Mouse (Mus musculus) heart, postnatal 4 days (tissue): ENCODE data around the gene Fbxl5. TPM values are rescaled to one million over a fixed set of nuclear protein-coding genes. Genes with fewer than 3 reads are reported as not detected.

Experiments used
- DNase-seq: peaks from one replicate; pipeline ENCODE4 v3.0.0; 2021
- total RNA-seq, 2 experiments: library from RNA; stranded (reverse); gene quantifications; 2 replicates each; pipeline ENCODE4 v1.2.3; 2021

Gene Fbxl5
- 10 to 100 TPM; 35.7 to 37.8 TPM for total RNA-seq

DNA sequence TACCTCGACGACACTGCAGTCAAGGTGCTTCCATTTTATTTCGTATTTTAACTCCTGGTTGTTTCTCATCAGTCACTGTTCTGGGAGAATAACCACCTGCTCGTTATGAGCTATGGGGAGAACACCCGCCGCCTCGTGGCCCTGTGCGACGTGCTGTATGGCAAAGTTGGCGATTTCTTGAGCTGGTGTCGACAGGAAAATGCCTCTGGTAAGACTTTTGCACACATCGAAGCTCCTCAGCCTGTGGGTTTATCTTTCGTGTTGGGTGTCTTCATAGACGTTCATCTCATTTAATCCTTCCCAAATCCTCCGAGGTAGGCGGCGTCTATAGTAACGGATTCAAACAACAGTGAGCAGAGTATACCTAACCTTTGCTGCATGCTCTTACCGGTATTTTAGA, at the start of gene Fbxl5:
Fbxl5 (minus strand) TSS at position 101 of the 400 bp plus-strand sequence.
- DNase-seq, result no peak

DNA sequence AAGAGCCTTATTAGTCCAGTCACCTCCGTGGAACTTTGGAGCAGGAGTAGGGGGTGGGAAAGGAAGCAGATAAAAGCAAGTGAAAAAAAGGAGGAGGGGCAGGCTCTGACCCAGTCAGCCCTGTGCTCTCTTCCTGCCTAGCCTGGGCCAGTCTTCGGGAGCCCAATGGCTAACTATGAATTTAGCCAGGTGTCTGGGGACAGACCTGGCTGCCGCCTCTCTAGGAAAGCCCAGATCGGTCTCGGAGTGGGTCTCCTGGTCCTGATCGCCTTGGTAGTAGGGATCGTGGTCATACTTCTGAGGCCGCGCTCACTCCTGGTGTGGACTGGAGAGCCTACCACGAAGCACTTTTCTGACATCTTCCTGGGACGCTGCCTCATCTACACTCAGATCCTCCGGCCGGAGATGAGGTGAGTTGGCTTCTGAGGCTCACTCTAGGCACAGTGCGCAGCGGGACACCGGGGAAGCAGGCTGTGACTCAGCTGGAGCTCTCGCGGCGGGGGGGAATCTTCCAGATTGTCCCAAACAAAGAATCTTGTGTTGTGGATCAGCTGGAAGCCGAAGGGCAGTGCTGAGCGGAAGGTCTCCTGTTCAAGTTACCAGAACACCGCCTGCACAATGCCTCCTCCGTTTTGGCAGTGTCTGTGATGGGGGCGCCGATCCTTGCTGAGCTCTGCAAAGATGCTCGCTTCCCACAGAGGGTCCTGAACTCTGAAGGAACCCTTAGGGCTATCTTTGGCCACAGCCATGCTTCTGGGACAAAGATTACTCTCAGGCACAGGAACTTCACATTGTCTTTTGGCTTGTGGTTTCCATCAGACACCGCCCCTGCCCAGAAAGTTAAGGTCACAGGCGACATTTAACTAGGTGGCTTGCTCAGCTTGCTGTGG, 47.5 kb upstream of the Fbxl5 start:
- DNase-seq, result peak; percentile 44

DNA sequence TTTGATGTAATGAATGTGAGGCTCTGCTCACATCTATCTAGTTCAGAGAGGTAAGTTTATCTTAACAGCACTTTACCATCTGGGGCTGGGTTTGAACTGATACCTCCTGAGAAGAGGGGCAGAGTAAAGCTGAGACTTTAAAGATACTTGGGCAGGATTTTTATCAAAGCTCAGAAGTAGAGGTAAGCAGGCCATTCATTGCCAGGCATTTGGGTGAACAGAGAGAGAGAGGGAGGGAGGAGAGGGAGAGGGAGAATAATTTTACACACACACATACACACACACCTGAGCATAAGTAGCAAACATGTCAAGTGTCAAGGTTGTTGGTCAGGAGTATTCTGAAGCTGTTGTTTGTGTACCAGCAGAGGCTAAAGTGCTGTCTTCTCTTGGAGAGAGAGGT, 46.8 kb upstream of the Fbxl5 start, which contains the start of gene Cd38:
Cd38 (plus strand) TSS at position 301 of the 400 bp plus-strand sequence.
- no peak for DNase-seq

DNA sequence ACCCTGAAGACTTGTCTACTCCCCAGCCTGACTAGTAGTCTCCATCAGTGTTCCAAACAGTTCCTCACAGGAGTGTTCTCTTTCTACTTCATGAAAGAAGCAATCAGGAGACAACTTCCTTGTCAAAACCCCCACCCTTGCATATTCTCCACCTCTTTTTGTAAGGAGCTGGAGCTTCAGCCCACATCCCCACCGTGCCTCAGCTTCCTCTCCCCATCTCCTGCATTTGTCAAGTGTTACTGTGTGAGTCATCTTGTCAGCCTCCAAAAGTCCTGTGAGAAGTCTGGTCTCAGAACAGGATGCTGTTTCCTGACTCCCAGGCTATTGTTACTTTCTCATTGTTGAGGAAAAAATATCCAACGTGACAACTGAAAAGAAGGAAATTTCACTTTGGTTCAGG, 43.9 kb upstream of the Fbxl5 start:
- DNase-seq, result no peak

DNA sequence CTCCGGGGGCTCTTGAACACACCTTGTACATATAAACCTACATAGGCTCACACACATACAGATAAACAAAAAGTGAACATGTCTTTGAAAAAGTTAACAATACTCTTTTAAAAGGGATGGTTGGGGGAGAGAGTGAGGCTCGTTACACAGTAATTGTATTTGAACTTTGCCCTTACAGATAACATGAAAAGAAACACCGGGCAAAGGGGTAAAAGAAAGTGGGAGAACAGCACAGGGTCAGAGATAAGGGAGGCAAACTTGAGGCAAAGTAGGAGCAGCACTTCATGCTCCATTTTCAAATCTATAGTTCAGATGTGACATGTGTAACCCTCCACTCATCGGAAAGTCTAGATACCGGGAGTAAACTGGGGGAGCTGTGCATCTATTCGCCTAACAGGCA, 42.2 kb upstream of the Fbxl5 start:
- DNase-seq, result no peak

DNA sequence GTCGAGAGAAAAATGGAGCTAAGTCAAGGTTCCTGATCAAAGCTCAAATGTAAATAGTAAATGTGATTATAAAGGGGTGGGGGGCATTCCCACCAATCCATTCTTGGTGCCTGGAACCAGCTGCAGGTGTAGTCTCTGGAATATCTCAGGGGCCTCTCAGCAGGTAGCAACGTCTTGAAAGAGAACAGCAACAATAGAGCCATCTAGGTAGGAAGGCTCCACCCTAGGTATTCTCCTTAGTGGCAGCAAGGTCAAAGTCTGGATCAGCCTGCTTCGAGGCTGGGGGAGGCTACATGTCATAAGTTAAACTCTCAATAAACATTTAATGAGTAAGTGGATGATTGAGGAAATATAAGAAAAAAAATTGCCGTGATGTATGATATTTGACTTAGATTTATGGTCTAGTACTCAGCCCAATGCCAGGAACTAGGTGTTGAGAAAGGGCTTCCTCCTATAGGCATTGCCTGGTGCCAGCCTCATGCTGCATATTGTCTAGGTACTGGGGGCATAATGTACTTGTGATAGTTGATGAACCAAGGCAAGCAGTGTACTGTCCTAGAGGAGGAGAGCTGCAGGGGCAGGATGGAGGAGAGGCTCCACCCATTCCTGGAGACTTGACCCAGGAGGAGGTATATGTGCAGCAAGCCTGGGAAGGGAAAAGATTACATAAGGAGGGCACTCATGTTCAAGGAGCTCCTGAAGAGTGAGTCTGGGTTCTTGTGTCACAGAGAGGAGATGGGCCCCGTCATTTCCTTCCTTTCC, 39.4 kb upstream of the Fbxl5 start:
- no peak for DNase-seq

DNA sequence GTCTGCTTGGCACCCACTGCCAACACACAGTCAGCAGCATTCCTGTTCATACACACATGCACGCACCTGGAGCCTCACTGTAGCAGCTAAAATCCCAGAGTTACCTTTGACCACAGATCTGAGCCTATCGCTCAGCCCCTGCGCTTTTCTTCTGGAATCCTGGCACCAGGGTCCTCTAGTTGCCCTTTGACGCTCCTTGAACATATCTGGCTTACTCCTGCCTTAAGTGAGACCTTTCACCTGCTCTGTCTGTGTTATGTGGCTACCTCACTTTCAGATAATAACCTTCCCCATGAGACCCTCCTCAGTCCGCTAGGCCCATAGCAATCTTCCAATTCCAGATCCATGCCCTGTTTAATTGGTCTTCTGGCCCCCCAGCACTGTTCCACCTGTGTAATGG, 38.7 kb upstream of the Fbxl5 start:
- no peak for DNase-seq

DNA sequence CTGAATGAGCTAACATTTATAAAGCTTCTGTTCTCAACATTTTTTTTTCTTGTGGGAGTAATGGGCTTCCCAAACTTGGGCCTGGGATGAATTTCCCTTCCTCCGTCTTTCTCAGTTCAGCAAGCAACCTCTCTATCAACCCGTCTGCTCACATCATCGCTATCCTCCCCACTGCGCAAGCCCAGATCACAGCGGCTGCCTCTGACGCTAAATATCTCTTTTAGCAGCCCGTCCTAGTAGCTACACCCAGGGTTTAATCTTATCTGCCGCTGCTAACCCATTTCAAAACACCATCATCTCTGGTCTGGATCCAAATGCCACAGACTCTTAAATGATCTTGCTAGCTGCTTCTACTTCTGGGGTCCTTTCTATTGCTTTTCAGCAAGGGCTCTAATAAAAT, 38.2 kb upstream of the Fbxl5 start:
- no peak for DNase-seq

DNA sequence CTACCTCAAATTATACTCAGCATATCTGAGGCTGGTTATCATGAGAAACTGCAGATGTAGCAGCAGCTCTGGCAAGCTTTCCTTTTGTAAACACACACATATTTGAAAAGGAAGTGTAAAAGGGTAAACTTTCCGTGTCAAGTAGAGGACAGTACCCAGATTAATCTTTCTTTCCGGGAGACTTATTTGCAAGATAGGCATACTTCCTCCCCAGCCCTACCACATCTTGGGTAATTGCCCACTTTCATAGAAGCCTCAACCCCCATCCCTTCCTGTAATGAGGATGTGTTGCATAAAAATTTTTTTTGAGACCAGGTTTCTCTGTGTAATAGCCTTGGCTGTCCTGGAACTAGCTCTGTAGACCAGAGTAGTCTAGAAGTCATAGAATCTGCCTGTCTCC, 34.3 kb upstream of the Fbxl5 start:
- DNase-seq, result no peak

DNA sequence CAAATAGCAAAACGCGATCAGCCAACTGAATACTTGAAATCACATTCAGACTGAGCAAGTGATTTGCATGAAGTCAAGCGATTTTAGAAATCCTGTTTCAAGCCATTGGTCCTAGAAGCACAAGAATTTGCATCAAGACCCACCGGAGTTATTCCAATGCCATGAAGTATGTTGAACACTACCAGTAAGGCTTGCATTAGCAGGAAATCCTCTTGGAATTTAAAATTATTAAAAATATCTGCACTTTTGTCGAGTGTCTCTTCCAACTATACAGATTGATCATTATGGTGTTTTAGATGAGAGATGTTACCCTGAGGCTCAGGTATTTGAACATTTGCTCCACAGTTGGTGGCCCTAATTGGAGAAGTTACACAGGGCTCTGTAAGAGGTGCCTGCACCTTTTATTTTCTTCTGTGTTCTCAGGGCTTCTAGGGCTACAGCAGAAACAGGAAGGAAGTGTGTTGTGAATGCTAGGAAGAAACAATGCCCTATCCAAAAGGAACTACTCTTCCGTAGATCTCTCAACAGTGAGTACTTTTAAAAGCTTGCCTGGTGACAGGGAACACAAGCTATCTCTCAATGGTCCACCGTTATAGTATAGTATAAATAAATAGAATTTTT, 32.5 kb upstream of the Fbxl5 start:
- no peak for DNase-seq

DNA sequence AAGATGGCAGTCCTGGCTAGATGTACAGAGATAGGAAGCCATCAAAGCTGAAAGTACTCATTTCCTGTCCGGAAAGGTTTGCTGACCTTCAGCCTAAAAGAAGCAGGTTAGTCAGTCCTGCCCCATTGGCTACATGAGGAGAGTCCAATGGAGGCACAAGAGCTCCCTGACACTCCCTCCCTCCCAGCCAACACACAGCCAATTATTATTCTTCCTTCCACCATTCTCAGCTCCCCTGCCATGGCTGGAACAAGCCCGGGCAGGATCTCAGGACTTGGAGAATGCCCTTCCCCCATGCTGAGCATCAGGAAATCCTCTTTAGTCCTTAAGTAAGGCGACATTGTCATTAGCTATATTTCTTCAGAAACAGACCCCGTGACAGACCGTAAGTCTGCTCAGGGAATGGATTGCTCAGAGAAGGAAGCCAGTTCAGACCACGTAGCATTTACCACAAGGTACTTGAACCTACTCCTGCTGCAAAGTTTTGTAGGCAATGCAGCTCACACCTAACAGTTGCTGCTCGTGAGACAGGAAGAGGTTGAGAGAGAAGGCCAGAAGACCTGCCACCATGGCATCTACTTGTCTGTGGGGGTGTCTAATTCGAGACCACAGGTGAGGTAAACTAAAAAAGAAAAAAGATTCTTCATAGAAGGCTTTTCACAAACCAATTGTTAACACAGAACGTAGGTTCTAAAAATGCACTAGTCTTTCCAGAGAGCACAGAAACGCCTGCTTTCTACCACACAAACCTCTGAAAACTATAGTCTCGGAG, 31.8 kb upstream of the Fbxl5 start:
- no peak for DNase-seq

DNA sequence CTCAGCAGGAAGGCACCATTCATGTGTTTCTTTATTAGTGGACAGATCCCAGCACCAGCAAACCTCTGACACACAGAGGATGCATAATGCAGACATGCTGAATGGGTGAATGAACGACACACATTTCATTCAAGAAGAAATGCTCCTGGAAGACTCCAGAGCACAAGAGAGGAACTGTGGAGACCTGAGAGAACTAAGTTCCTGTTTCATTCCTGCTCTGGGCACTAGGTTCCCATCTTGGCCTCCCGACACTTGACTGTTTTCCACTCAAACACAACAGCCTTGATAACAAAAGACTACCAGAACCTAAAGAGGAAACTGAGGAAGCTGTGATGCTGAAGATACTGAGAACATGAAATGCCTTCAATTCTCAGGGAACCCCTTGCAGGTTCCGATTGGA, 26.8 kb upstream of the Fbxl5 start:
- DNase-seq, result no peak

DNA sequence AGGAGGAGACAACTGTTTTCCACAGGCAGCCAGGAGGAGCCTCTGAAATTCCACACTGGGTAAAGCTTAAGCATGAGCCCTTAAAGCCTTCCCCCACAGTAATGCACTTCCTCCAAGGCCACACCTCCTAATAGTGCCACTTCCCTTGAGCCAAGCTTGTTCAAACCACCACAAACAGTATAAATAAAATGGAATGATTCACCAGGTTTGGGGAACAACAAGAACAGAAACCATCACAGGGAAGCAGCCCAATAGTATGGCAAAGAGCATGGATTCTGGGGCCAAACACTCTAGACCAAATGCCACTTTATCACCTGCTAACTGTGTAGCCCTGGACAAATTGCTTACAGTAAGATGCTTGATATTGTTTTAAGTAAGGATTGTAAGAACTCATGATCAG, 26.1 kb upstream of the Fbxl5 start:
- no peak for DNase-seq

DNA sequence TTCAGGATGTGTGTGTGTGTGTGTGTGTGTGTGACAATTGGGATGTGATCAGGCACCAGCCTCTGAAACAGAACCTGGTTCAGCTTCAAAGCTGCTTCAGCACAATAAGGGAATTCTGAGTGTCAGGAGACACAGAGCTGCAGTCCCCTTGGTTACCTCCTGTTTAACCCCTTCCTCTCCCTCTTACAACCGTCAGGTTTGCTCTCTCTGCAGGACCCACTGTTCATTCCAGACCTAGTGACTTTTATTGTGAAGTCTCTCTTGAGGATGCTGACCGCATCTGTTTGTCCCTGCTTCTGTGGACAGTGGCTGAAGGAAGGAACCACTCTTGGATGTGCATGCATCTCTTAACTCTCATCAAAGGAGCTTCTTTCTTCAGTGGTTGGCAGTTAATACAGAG, 24.8 kb upstream of the Fbxl5 start:
- no peak for DNase-seq

DNA sequence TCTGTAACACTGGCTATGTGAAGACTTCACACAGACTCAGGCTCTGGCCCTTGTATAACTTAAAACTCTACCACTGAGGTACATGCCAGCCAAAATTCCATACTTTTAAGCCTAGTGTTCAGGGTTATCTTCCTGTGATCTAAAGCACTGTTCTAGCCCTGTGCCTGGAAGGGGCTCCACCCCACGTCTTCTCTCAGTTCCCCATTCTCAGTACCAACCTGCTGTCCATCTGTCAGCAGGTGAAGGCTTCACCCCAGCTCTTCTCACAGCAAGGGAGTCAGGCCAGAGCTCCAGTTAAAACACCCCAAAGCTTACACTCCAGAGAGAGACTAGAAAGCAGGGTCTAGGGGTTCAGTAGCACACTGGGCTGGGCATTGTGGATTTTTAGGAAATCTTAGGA, 24.2 kb upstream of the Fbxl5 start:
- DNase-seq, result no peak

DNA sequence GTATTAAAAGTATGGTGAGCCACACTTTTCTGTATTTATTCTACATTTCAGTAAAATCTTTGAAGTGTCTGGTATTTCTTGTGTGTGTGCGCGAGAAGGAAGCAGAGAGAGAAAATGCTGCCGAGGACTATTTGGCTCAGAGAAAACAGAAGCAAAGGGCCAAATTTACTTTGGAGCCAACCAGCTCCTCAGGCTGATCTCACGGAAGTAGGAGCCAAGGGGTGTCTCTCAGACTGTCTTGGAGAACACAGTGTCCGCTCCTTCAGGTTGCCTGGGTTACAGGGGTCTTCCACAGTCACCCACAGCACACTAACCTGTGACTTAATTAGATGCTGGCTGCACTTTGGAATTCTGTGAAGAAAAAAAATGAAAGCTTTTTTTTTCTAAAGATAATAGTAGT, 23.6 kb upstream of the Fbxl5 start:
- no peak for DNase-seq

DNA sequence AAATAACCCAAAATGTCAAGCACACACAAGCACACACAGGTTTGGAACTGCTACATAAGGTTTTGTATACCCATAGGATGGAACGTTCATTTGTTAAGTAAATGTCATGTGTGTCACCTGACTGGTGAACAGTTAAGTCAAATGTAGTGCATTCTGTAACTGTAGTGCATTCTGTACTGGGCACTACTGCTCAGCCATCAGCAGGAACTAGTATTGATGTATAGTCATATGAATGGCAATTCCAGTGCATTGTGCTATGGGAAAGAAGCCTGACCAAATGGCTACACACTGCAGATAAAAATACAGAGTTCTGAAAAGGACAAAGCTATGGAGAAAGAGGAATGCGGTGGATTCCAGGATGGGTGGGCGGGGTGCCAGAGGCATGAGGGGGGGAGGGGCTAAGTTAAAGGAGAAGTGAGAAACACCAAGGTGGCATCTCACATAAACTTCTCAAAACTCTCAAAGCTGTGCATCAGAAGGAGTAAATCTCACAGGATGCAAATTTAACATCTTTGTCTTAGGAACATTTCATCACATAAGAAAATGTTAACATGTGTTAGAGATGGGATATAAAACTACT, 21.2 kb upstream of the Fbxl5 start:
- DNase-seq, result no peak

DNA sequence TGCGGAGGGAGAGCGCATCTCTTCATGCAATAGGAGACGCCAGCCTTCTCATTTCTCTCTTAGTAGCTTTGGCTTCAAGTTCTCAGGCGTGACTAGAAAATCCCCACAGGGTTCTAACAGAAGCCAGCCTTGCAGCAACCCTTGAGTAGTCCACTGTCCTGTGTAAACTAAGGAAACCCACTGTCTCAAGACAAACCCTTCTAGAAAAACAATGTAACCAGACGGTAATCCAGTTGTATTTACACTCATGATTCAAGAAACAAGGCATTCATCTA, 20.5 kb upstream of the Fbxl5 start:
- DNase-seq, result no peak

DNA sequence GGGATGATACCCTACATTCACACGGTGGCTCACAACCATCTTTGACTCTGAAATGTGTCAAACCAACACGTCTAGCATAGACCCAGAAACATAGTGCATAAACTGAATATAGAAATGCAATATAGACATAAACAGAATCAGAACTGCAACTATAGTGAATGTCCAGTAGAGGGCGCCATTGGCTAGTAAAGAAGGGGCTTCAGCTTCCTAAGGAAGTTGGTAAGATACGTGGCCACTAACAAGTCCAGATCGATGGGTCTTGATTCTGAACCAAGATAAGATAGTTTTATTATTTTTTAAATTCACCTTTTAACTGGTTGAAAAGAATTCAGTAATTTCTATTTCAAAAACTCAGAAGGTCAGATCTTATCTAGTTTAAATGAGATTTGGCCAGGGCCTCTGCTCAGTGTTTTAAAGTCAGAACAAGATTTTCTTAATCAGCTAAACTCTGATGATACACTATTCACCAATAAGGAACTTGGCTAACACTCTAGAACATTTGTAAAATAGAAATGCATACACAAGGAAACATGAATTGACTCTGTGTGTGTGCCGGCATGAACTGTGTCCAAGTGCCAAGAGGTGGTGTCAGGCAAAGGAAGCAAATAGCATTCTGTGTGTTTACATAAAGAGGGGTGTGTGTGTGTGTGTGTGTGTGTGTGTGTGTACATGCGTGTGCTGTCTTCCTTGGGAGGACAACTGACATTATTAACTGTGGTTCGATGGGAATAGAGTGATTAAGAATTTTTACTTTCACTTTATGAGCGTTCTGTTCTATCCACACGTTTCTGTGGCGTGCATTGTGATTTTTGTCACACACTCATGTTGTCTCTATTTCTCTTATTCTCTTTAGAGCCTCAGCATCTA, 19.9 kb upstream of the Fbxl5 start:
- peak; percentile 50 for DNase-seq

DNA sequence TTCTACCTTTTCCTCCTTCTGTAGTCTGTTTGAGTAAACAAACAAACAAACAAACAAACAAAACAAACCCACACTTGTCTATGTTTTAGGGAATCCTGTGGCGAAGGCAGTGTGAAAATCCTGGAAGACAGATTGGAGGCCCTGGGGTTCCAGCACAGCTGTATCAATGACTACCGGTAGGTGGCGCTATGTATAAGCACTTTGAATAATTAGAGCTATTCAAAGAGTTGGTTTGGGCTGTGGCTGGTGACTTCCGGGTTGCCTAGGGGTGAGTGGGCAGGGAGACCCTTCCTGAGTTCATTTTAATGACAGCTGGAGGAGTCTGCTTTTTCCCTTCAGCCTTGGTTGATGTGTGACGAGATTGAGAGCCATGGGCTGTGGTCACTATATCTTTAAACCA, 15.9 kb upstream of the Fbxl5 start:
- DNase-seq, result peak; percentile 60

DNA sequence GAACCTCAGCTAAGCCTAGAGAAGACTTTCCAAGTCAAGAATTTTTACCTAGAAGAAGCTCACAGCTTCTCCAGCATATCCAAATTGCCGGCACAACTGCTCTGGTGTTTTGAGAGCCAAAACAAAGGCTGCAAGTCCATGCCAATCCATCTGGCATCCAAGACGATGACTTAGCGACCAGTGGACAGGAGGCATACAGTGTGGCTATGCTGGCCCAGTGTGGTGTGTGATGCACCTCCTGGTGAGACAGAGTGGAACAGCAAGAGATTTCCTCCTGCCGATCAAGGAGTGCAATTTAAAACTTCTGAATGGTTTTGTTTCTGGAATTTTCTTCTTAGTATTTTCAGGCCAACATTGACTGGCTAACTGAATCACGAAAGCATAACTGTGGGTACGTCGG, 15.2 kb upstream of the Fbxl5 start:
- DNase-seq, result no peak

DNA sequence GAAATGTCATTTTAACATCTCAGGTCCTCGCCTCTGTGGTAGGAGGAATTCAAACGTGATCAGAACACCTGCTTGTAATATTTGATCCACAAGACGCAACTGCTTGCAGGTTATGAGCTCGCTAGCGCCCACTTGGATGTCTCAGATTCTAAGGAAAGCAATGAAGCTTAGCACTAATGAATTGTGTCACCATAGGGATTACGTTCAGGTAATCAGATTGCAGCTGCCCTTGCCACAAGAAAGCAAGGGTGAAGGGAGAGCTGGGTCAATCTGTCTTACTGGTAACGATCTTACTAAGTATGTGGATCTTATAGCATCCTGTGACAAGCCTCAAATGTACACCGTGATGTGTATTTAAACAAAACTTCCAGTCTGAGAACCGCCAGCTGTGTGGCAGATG, 5.9 kb upstream of the Fbxl5 start:
- no peak for DNase-seq
